Mouse (Mus musculus) heart, postnatal 10 days (tissue): ENCODE results near the gene Grk1. TPM values are rescaled to one million over a fixed set of nuclear protein-coding genes. Genes with fewer than 3 reads are reported as not detected.

ENCODE experiments used
- DNase-seq, 2 experiments: peaks; one replicate each; pipeline ENCODE4 v3.0.0; 2021
- intact Hi-C: fragments of 180-260 bp; cut with DNase I; formaldehyde crosslinking; loops from one replicate; pipeline ENCODE4 v1.15.1; 2025
- total RNA-seq, 2 experiments: library from RNA; stranded (reverse); gene quantifications; 2 replicates each; pipeline ENCODE4 v1.2.3; 2021

Gene Grk1
- total RNA-seq, 2 experiments from 2014 or later = 0.05 TPM; not detected in 1

GRCm38 (mm10) chr8:13471484-13471883 is 66.6 kb downstream of the Grk1 start:
- intact Hi-C loops = loop anchor here (5.0 kb wide), 1 partner anchor 76 kb away; no protein-coding TSS in a partner anchor
- no peak for DNase-seq

Other genes starting within 250 kb of the Grk1 start
- 100 to 1,000 TPM; 310 to 323 TPM for gene Lamp1, start 245.9 kb upstream of the Grk1 start, total RNA-seq
- gene Grtp1, start 204.5 kb upstream of the Grk1 start, total RNA-seq = 1 to 10 TPM; 2.5 to 2.6 TPM
- gene Adprhl1, start 150.9 kb upstream of the Grk1 start, total RNA-seq = 100 to 1,000 TPM; 418 to 470 TPM
- 10 to 100 TPM; 33.8 to 41.8 TPM for gene Dcun1d2, start 117.0 kb upstream of the Grk1 start, total RNA-seq
- gene Tmco3, start 116.9 kb upstream of the Grk1 start, total RNA-seq = 10 to 100 TPM; 24.5 to 27.3 TPM
- 10 to 100 TPM; 54.7 to 57.2 TPM for gene Tfdp1, start 66.3 kb upstream of the Grk1 start, total RNA-seq
- gene Atp4b, start 8.3 kb upstream of the Grk1 start, total RNA-seq = not detected
- gene Tmem255b, start 30.1 kb downstream of the Grk1 start, total RNA-seq = 10 to 100 TPM; 13.5 to 18.8 TPM
- 100 to 1,000 TPM; 135 to 143 TPM for gene Gas6, start 89.4 kb downstream of the Grk1 start, total RNA-seq
- gene 1700029H14Rik, start 157.4 kb downstream of the Grk1 start, total RNA-seq = not detected